Mouse (Mus musculus): ENCODE results near the gene Igf2bp2. TPM values are rescaled to one million over a fixed set of nuclear protein-coding genes. Genes with fewer than 3 reads are reported as not detected.
A peak's percentile ranks its signal among the peaks of the same experiment; 100 is the strongest.

Igf2bp2 gene
- 1 to 10 TPM in 2 of 4 experiments, under 1 TPM in 2; 0.53 to 1.4 (median 1.2) TPM for total RNA-seq (2022)

GRCm38 (mm10) chr16:22162512-22163455 lies at the start of gene Igf2bp2:
Gene Igf2bp2 (minus strand): TSS chr16:22163299.
- peak in 1 of 2 experiments; percentile 20 for DNase-seq (ENCODE audit: low spot score in 2 of 2)

- no peak for DNase-seq (ENCODE audit: low spot score in 2 of 2)
Measured at GRCm38 (mm10) chr16:22203501-22203900, 40.4 kb upstream of the Igf2bp2 start.

GRCm38 (mm10) chr16:22201858-22202257 lies 38.8 kb upstream of the Igf2bp2 start:
- no peak for DNase-seq (ENCODE audit: low spot score in 2 of 2)

- DNase-seq (ENCODE audit: low spot score in 2 of 2): no peak
Measured at GRCm38 (mm10) chr16:22200476-22200875, 37.4 kb upstream of the Igf2bp2 start.

- DNase-seq (ENCODE audit: low spot score in 2 of 2): no peak
Measured at GRCm38 (mm10) chr16:22187366-22187765, 24.3 kb upstream of the Igf2bp2 start.

GRCm38 (mm10) chr16:22185411-22185810 lies 22.3 kb upstream of the Igf2bp2 start:
- DNase-seq (ENCODE audit: low spot score in 2 of 2): no peak

- no peak for DNase-seq (ENCODE audit: low spot score in 2 of 2)
Measured at GRCm38 (mm10) chr16:22184113-22184512, 21.0 kb upstream of the Igf2bp2 start.

GRCm38 (mm10) chr16:22182286-22182685 lies 19.2 kb upstream of the Igf2bp2 start:
- DNase-seq (ENCODE audit: low spot score in 2 of 2): no peak

- no peak for DNase-seq (ENCODE audit: low spot score in 2 of 2)
Measured at GRCm38 (mm10) chr16:22178793-22179192, 15.7 kb upstream of the Igf2bp2 start.

- DNase-seq (ENCODE audit: low spot score in 2 of 2): no peak
Measured at GRCm38 (mm10) chr16:22177999-22178398, 14.9 kb upstream of the Igf2bp2 start.

- DNase-seq (ENCODE audit: low spot score in 2 of 2): no peak
Measured at GRCm38 (mm10) chr16:22168731-22169130, 5.6 kb upstream of the Igf2bp2 start.

GRCm38 (mm10) chr16:22165556-22165955 lies 2.5 kb upstream of the Igf2bp2 start:
- no peak for DNase-seq (ENCODE audit: low spot score in 2 of 2)

GRCm38 (mm10) chr16:22164446-22164845 lies 1.3 kb upstream of the Igf2bp2 start:
- DNase-seq (ENCODE audit: low spot score in 2 of 2): no peak

GRCm38 (mm10) chr16:22163456-22163851 lies 355 bp upstream of the Igf2bp2 start:
- DNase-seq (ENCODE audit: low spot score in 2 of 2): no peak

GRCm38 (mm10) chr16:22162066-22162511 lies 1.0 kb downstream of the Igf2bp2 start:
- DNase-seq (ENCODE audit: low spot score in 2 of 2): no peak

- no peak for DNase-seq (ENCODE audit: low spot score in 2 of 2)
Measured at GRCm38 (mm10) chr16:22161351-22162065, 1.6 kb downstream of the Igf2bp2 start.

GRCm38 (mm10) chr16:22160386-22161145 lies 2.5 kb downstream of the Igf2bp2 start:
- no peak for DNase-seq (ENCODE audit: low spot score in 2 of 2)

GRCm38 (mm10) chr16:22152941-22153444 lies 10.1 kb downstream of the Igf2bp2 start:
- no peak for DNase-seq (ENCODE audit: low spot score in 2 of 2)

- no peak for DNase-seq (ENCODE audit: low spot score in 2 of 2)
Measured at GRCm38 (mm10) chr16:22151706-22152315, 11.3 kb downstream of the Igf2bp2 start.

GRCm38 (mm10) chr16:22150421-22150820 lies 12.7 kb downstream of the Igf2bp2 start:
- no peak for DNase-seq (ENCODE audit: low spot score in 2 of 2)

Data from gastrocnemius, adult 8-10 months (tissue).